Mouse (Mus musculus): ENCODE data around the gene Cd300a.

Gene Cd300a

DNA sequence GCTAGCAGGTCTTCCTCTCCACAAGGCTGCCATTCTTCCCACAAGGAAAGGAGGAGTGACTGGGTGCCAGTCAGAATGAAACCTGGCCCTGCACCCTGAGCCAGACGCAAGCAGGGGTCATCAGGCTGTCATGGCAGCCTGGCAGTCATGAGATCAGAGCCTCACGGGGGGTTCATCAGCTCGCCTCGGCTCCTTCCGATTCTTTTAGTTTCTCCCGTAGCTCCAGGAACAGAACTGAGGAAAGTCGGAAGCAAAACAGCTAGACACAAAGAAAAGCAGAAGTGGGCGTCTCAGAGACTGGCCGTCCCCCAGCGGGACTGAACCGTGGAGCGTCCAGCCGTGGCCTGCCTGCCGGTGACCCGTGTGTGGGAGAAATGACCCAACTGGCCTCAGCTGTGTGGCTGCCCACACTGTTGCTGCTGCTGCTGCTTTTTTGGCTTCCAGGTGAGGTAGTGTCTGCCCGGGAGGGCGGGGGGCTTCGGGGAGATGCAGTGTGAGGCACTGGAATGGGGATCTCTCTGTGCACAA lies at the start of gene Cd300a:
Gene Cd300a (plus strand): TSS at position 51 of the 528 bp plus-strand sequence.
- no peak for DNase-seq (ENCODE audit: low spot score in 2 of 2)

DNA sequence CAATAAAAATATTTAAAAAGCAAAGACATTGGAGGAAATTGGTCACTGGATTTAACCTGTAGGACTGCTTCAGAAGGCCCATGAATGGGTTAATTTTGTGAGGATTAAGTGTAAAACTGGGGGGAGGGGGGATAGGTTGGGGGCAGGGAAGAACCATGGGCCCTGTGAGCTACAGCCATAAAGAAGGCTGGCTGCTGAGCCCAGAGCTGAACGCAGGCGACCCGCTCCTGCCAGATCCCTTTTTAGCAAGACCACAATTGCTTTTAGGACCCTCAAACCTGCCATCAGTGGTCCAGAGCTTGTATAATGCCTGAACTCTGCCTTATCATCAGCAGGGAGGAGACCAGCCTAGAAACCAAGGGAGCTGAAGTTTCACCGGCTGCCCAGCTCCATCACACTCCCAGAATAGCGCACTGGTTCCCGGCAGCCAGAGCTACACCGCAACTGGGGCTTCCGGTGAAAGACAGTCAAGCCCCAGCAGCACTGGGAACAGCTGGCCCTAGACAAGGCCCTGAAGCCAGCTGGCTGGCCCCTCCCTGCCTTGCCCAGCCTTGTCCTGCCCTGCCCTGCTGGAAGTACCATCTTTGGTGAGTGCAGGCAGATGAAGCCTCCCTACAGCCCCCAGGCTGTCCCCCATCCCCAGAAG lies 45.9 kb upstream of the Cd300a start:
- DNase-seq (ENCODE audit: low spot score in 2 of 2): no peak

DNA sequence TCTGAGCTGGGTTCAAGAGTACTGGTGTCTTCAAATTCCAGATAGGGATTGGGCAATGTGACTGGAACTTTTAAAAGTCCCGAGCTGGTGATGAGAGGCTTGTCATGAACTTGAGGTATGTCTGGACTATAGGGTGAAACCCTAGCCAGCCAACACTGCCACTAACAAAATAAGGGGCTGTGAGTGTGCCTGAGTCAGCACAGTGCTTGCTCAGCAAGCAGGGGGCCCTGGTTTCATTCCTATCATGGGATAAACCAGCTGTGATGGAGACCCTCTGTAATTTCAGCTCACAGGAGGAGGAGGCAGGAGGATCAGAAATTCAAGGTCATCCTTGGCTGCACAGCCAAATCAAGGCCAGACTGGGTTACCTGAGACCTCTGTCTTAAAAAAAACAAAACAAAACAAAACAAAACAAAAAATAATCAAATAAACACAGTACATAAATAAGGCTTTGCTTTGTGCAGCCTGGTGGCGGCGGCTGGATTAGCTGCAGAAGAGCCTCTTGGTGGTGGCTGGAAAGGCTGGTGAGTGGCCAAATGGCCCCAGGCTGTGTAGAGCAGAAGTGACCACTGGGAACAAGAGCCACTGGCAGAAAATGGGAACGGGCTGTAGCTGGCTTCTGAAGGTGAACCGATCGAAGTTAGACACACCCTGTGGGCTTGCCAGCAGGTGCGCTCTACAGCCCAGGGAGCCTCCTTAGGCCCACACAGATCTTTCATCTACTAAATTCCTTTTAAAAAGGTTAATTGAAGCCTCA lies 45.2 kb upstream of the Cd300a start:
- no peak for DNase-seq (ENCODE audit: low spot score in 2 of 2)

DNA sequence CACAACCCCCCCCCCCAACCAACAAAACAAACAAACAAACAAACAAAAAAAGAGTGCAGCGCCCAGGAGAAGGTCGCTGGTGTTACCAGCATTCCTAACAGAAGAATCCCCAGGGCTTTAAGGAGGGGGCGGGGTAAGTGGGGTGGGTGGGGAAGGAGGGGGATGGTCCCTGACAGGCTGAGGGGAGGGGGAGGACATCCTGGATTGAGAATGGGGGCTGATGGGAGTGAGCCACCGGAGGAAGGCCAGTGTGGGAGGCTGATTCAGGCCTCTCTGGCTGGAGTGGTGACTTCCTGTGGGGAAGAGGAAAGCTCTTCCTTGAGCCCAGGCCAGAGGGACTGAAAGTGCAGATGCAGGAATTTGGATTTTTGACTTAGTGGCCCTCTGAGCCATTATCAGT lies 43.5 kb upstream of the Cd300a start:
- DNase-seq (ENCODE audit: low spot score in 2 of 2): no peak

DNA sequence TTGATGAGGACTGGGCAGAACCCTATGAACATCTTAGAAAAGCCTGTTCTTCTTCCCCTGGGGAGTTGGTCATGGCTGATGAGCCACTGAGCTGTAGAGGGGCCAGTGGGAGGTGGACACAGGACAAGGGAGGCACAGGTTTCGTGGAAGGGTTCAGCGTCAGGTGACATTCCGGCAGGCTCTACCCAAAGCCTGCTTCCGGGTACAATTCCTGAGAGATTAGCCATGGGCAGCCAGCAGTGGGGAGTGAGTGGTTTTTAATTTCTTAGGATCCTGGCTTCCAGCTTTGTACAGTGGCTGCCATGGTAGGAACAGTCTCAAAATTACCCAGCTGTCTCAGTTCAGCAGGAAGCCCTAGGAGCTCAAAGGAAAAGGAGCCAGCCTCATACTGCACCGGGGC lies 42.8 kb upstream of the Cd300a start:
- DNase-seq (ENCODE audit: low spot score in 2 of 2): no peak

DNA sequence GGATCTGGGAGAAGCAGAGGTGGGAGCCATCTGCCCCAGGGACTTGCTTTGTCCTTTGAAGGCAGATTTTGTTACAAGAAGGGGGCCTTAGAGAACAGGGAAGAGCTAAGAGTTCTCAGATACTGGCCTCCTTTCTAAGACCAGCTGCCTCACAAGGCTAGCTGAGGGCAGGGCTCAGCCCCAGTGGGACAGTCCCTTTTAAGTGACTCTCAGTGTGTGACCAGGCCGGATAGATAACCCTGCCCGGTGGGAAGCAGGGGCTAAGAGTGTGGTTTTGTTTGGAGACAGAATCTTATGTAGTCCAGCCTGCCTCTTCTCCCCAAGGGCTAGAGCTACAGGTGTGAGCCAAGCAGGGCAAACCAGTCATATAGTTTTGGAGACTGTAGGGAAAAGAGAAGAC lies 40.3 kb upstream of the Cd300a start:
- no peak for DNase-seq (ENCODE audit: low spot score in 2 of 2)

DNA sequence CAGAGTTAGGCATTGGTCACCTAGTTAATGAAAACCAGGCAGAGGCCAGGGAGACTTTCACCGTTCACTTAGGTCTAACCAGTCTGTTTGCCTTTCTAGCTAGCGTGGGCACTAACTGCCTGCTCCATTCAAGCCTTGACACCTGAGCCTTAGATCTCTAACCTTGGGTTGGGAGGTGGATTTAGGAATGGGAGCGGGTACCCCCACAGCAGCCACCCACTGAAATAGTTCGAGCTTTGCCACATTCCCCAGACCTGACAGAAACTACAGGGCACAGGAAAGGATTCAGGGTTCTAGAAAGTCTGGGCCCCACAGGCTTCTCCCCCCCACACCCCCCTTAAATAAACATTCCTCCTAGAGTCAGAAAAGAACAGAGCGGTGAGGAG lies 39.8 kb upstream of the Cd300a start:
- DNase-seq (ENCODE audit: low spot score in 2 of 2): no peak

DNA sequence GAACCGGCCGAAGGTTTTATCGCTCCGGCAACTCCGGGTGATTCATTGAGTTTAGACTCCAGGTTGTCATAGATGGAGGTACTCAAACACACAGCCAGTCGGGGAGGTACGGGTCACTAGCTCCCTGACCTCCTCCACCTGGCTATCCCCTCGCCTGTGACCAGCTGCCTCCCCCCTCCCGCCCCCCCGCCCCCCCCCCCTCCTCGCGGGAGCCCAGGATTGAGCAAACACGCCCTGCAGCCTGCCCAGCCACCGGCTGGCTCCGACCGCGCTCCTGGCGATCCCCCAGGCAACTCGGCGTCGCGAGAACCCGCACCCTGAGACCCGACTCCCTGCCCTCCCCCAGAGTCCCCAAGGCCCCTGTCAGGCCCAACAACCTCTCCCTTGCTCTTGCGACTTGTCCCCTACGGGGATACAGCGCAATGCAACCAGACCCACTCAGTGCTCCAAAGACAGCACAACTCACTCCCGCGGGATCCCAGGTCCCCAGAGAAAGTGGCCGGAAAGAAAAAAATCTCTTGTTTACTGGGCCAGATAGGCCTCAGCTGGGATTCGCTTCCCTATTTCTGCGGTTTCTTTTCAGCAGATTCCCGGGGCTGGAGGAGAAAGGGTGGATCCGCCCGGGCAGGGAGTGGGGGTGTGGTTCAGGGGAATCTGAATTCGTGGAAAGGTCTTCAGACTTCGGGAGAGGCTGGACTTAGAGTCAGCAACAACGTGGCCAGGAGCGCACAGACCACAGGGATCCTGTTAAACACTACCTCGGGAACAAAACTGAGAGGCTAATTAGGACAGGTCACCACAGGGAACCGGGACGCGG lies 39.2 kb upstream of the Cd300a start, which contains the start of gene Gprc5c:
Gene Gprc5c (plus strand): TSS at position 701 of the 817 bp plus-strand sequence.
- DNase-seq (ENCODE audit: low spot score in 2 of 2): peak; percentile 13 to 32

DNA sequence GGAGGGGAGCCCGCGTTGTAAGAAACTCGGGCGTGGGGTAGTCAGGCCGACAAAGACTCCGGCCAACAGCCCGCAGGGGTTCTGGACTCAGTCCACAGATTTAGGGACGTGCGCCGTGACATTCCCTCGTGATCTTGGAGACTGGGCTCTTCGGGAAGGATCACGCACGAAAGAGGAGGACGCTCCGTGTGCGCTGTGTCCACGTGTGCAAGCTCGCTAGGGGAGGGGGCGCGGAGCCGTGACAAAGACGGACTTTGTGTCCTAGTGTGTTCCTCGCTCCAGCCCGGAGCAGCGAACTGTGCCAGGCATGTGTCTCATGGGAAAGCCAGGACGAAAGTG lies 38.6 kb upstream of the Cd300a start:
- DNase-seq (ENCODE audit: low spot score in 2 of 2): peak in 1 of 2 experiments; percentile 13

DNA sequence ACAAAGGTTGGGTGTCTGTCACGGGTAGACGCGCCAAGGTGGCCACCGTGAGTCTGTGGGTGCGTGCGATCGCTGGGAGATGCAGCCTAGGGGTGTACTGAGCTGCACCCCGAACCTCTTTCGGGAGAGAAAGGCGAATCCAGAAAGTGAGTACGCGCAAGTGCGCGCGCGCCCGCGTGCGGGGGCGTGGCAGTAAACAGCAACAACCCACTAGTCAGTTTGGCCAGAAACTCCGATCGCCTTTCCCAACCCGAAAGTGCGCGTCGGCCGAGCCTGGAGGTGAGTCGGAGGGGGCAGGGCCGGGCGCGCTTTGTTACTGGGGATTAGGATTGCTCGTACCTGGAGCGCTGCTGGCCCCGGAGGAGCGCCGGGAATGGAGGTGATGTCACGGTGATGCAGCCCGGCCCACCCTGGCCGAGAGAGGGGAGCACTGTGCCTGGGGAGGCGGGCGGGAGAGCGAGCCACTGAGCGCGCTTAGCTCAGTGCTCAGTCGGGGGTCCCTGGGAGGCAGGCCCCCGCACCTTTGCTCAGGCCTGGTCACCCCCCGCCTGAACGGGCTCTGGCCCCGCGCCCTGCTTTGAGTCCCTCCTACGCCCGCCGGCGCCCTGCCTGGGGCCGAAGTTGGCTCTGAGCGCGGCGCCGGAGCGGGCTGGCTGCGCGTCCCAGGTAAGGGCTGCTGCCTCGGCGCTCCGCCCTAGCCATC lies 38.1 kb upstream of the Cd300a start:
- DNase-seq (ENCODE audit: low spot score in 2 of 2): peak; percentile 57 to 65

DNA sequence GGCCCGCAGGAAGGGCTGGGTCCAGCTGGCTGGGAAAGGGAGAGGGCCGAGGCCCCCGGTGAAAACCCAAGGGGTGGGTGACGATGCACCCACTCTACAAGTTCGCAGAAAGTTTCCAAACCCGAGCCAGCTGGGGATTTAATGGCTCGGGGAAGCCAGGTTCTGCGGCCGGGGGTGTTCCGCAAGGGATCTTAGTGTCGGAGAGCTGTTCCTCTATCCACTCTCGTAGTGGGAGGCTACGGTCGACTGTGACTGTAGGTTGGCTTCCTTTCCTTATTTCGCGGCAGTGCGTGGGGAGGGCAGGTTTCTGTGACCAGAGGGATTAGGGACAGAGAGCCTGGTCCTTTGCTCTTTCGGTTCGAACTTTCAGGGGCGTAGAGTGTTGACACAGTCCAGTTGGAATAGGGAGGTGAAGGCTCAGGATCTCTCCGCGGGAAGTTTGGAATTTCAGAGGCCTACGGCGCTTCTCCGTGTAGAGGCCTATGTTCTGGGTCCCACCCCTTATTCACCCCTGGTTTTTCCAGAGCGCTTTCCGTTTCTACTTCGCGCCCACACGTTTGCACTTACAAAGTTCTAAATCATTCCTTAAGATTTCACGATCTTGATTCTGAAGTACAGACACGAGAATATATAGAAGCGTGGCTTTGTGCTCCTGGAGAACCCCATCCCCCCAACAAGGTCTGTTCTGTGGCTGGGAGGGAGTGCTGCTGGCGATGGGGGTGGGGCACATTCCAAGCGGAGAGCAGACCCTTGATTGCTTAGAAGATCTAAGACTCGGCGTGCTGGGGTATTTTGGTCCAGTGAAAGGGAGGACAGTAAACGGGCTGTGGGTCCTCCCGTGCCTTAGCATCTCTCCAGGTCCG lies 37.3 kb upstream of the Cd300a start:
- no peak for DNase-seq (ENCODE audit: low spot score in 2 of 2)

DNA sequence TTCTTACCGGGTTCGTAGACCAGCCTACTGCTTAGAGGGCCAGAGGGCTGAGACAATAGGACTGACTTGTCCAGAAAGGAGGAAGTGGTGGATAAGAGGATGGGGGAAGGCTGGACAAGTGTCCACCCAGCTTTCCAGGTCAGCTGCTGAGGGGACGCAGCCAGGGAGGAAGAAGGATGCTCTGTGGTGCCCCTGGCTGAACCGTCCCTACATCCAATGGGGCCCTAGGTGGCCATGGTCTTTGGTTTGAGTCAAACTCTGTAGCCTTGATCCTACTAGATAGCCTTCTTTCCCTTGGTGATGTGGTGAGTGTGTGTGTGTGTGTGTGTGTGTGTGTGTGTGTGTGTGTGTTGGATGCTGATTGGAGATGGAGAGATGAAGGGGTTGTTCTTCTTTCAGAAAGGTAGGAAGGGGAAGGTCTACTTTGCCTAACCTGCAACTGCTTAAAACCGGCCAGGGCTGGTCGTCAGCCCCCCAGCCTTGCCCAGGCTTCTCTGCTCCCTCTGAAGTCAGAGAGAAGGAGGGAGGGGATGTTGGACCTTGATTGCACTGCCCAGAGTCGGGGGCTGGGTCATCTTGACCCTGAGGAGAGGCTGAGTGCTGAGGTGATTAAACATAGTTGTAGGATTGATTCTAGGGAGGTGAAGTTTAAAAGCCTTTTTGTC lies 36.5 kb upstream of the Cd300a start:
- DNase-seq (ENCODE audit: low spot score in 2 of 2): no peak

DNA sequence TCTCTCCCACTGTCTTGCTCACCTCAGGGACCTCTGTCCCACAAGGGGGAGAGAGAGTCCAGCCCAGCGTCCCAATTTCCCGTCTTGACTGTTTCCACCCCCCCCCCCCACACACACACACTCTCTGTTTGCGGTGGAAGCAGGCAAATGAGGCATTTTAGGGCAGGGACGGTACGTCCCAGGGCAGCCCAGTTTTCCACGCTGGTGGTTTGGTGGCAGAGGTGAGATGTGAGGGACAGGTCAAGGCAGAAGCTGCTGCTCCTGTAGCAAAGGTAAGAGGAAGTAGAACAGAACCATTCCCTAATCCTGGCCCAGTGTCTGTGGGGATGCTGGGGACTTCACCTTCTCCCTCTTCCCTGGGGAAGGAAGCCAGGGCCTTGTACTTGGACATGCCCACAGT lies 35.3 kb upstream of the Cd300a start:
- no peak for DNase-seq (ENCODE audit: low spot score in 2 of 2)

DNA sequence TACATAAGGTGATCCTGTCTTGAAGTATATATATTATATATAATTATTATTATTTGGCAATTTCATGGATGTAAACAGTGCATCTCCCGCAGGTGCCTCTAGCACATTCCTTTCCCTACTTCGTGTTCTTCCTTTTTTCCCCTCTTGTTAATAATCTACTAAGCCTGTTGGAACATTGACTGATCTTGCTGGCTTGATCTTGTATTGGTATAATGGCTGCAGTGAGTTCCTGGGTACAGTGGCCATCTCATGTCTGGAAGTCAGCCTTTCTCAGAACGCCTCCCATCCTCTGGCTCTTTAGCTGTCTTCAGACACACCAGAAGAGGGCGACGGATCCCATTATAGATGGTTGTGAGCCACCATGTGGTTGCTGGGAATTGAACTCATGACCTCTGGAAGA lies 33.7 kb upstream of the Cd300a start:
- DNase-seq (ENCODE audit: low spot score in 2 of 2): no peak

DNA sequence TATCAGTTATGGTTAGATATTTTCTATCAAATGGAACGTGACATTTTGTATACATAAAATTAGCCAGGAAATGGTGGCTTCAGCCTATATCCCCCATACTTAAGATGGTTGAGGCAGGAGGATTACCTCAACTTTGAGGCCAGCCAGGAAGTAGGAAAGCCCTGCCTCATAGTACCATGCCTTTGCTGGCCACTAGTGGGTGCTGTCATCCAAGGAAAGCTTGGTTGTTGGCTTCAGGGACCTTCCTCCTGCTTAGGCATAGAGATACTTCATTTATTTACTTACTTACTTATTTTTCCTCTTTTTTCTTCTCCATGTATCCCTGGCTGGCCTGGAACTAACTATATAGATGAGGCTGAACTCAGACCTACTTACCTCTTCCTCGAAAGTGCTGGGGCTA lies 31.2 kb upstream of the Cd300a start:
- no peak for DNase-seq (ENCODE audit: low spot score in 2 of 2)

DNA sequence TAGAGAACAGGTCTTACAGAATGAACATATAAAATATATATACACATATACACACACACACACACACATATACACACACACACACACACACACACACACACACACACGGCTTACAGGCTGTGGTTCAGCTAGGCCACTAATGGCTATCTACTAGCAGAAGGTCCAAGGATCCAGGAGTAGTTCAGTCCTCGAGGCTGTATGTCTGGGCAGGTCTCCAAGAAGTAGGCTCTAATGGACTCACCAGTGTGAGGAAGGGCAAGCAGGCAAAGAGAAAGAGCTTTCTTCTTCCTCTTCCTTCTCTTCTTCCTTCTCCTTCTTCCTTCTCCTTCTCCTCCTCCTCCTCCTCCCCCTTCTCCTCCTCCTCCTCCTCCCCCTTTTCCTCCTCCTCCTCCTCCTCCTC lies 28.8 kb upstream of the Cd300a start:
- no peak for DNase-seq (ENCODE audit: low spot score in 2 of 2)

DNA sequence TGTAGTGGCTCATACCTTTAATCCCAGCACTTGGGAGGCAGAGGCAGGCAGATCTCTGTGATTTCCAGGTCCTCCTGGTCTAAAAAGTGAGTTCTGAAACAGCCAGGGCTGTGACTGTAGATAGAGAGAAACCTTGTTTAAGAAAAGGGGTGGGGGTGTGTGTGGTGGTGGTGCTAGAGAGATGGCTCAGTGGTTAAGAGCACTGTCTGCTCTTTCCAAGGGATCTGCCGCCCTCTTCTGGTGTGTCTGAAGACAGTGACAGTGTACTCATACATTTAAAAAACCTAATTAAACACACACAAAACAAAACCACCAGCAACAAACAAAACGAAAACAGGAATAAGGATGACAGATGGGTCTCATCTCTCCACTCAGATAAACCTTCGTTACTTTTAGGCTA lies 27.2 kb upstream of the Cd300a start:
- DNase-seq (ENCODE audit: low spot score in 2 of 2): no peak

DNA sequence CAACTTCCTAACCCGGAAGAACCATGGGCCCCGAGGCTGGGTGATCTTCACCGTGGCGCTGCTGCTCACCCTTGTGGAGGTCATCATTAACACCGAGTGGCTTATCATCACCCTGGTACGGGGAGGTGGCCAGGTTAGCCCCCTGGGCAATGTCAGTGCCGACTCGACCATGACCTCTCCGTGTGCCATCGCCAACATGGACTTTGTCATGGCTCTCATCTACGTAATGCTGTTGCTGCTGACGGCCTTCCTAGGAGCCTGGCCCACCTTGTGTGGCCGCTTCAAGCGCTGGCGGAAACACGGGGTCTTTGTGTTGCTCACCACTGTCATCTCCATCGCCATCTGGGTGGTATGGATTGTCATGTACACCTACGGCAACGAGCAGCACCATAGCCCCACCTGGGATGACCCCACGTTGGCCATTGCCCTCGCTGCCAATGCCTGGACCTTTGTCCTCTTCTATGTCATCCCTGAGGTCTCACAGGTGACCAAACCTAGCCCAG lies 25.9 kb upstream of the Cd300a start:
- no peak for DNase-seq (ENCODE audit: low spot score in 2 of 2)

DNA sequence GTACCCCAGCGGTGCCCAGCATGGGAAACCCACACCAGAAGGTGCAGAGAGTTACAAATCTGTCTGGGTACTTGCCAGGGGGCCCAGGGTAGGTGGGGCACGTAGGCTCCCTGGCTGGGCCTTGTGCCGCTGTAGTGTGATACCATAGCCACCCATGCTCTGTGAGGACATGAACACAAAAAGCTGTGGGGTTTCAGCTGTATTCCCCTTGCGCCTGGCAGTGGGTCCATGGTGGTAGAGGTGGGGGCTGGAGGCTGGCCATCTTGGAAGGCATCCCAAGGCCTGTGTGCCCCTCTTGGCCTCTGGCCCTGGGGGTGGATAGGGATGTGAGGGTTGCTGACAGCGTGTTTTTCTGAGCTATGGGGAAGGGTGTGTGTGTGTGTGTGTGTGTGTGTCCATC lies 23.8 kb upstream of the Cd300a start:
- DNase-seq (ENCODE audit: low spot score in 2 of 2): no peak
